Mouse (Mus musculus): ENCODE results near the gene Ppp4r2.

Gene Ppp4r2

DNA sequence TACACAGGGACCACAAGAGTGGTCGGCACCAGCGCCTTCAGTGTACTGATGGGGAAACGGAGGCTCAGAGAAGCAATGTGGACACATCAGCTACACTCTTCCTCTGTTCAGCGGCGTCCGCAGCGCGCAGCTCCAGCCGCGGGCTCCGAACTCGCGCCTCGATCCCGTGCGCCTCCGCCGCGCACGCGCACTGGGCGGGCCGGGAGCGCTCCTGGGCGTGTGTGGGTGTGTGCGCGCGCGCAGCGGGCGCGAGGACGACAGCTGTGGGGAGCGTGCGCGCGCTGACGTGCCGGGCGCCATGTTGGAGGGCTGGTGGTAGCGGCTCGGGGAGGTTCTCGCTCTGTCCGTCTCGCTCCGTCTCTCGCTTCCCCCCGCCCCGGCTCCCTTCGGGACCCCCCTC is at the start of gene Ppp4r2:
Ppp4r2 (plus strand) TSS at position 268 of the 400 bp plus-strand sequence.
- DNase-seq (ENCODE audit: extremely low spot score), result peak; percentile 88

DNA sequence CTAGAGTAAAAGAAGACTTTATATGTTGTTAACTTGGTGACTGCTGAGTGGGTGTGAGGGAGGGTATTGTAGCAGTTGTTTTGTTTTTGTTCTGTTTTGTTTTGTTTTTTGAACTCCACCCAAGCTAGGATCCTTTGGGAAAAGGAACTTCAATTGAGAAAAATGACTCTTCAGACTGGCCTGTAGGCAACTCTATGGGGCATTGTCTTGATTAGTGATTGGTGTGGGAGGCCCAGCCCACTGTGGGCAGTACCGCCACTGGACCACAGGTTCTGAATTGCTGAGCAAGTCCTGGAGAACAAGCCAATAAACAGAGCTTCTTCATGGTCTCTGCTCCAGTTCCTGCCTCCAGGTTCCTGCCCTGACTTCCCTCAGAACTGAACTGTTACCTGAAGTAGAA is 45.7 kb upstream of the Ppp4r2 start:
- no peak for DNase-seq (ENCODE audit: extremely low spot score)

DNA sequence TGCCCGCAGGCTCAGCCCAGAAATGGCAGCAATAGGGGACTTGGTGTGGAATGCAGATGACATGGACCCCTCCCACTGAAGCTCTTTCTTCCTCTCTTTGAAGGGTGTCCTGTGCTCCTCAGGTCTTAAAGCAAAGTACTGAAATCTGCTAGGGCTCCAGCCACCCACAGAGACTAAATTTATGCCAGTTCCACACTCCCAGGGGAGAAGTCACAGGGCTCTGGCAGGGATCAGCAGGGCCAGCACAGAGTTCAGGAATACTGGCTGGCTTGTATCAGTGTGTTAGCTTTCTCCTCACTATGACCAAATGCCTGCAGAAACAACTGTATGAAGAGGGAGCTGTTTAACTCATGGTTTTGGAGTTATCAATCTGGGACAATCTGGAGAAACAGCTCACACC is 44.3 kb upstream of the Ppp4r2 start:
- no peak for DNase-seq (ENCODE audit: extremely low spot score)

DNA sequence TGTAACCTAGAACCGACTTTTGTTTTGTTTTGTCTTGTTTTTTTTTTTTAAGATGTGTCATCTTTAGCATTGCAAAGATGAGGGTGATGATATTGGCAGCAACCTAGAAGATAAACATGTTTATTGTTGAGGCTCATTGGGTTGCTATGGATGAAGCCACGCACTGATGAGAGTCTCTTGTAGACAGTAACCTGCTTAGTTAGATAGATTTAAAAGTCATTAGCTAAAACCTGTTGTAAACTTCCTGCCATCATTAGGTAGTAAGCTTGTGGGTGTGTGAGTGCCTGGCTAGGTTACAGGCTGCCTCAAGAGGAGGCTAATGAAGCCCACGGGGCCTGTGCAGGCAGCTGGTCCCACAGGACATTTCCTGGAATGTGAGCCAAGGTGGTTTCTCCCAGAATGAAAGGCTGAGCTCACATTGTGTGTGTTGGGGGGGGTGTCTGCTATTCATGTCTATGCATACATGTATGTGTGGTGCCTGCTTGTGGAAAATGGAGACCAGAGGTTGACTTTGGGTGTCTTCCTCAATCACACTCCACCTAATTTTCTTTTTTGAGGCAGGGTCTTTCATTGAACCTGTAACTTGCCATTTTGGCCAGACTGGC is 41.3 kb upstream of the Ppp4r2 start:
- DNase-seq (ENCODE audit: extremely low spot score), result no peak

DNA sequence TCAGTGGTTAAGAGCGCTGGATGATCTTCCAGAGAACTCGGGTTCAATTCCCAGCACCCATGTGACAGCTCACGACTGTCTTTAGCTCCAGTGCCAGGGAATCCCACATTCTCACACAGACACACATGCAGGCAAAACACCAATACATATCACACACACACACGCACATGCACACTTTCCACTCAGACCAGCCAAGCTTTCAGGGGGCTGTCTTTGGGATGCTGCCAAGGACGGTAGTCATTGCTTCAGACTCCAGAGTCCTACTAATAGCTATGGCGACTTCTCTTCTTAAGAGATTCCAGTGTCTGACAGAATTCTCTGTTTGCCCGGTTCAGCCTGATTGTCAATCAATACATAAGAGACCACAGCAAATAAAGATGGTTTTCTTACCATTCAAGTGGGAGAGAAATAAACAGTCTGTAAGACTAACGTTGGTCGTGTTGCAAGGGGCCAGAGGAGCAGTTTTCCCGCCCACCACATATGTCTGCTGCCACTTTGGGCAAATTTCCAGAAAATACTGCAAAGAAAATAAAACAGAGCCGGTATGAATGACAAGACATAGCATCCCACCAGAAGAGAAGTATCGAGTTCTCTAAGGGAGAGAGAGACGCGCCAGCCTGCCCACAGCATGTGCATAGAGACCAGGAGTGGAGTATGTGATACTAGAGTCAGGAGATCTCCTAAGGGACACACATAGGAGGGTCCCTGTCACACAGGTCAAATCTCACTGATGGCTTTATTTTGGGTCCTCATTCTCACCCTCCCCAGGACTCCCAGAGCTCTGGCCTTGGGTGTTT is 40.3 kb upstream of the Ppp4r2 start:
- DNase-seq (ENCODE audit: extremely low spot score), result no peak

DNA sequence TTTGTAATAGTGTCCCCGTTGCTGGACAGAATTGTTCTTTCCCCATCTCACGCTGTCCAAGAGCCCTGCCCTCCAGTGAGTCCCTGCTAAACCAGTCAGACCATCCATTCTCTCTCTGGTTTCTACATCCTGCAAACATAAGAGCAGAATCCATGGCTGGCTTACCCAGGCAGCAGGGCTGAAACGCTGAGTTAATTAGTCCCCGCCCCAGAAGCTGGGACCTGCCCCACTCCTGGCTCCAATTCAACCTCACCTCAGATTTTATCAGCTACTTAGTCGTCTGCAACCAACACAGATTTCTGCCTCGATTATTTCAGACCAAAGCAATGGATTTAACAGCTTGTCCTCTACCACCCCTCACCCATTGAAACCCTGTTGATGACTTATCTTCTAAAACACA is 37.6 kb upstream of the Ppp4r2 start:
- DNase-seq (ENCODE audit: extremely low spot score), result no peak

DNA sequence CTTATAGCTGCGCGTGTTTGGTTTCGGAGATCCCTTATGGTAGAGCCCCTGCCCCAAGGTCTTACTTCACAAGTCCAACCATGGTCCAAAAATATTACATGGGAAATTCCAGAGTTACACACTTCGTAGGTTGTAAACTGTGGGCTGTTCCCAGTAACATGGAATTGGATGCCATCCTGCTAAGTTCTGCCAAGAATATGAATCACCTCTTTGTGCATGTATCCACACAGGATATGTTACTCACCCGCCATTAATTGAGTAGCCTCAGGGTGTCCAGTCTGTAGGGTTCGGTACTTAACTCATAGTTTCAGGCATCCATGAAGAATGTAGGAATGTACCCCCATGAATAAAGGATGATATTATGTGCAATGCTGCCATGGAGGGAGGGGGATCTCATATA is 34.1 kb upstream of the Ppp4r2 start:
- no peak for DNase-seq (ENCODE audit: extremely low spot score)

DNA sequence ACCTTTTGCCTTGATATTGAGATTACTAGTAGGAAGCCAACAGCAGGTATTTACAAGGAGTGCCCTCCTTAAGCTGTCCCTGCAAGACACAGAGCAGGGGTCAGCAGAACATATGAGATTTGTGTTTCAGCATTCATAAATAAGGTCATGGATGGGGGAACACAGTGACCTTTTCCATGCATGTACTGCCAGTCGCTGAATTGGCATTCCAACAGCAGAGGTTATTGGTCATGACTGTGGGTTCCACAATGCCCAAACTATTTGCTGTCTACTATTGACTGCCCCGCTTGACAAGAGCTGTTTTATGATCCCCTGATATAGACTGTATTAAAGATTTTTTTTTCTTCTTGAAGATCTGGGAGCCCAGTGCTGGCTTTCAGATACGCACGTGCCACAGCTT is 33.7 kb upstream of the Ppp4r2 start:
- no peak for DNase-seq (ENCODE audit: extremely low spot score)

DNA sequence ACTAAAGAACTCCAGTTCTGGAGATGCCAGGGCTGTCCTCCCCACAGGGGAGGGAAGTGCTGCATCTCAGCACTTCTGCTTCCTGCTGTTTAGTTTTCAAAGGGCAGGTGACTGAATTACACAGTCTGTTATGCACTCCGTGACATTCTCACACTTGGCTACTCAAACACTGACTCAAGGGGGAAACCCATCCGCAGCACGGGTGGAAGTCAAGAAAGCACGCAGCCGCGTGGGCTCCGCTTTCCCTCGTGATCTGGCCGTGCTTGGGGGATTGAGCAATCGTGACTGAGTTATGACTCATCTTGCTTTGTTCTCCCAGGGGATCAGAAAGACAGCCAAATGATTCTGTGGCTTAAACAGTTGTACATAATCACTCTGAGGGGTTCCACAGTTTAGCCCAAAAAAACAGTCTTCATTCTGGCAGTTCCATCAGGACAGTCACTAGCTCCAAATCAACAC is 32.9 kb upstream of the Ppp4r2 start:
- no peak for DNase-seq (ENCODE audit: extremely low spot score)

DNA sequence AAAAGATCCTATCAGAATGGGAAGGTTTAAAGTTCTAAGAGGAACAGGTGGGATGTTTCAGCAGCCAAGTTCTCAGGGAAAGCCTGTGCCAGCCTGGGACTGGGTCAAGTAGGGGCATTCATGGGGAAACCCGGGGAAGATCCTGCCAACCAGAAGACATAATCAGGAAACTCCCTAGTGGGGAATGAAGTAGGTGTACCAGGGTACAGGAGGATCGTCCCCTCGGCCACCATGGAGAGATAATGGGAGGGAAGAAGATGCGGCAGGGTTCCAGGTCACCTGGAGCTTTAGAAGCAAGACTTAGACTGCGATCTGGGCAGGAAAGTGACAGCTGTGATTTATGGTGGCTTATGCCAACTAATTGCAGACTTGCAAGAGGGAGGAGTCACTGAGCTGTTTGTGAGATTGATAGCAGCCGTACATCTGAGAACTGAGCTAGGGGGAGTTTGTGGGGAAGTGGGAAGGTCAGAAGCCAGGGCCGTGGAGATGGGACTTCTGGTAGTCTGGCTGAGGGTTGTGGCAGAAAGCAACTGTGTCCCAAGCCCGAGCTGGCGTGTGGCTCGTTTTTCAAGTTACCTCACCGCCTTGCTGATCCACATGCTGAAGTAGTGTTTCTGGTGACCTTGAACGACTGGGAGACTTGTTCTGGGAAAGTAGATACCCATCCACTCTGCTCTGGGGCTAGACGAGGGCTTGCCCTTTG is 30.9 kb upstream of the Ppp4r2 start:
- no peak for DNase-seq (ENCODE audit: extremely low spot score)

DNA sequence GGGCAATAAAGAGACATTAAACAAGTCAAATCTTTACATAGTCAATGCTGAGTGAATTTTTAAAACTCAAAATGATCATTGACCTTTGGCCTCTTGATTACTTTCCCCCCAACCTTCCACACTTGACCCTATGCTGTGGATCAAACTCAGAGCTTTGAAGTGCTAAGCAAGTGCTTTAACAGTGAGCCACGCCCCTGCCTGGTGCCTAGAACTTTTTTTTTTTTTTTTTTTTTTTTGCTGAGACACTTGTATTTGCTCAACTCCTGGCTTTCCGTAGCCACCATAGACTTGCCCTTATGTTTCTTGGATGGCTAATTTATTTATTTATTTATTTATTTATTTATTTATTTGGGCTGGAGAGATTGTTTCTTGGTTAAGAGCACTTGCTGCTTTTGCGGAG is 30.2 kb upstream of the Ppp4r2 start:
- DNase-seq (ENCODE audit: extremely low spot score), result no peak

DNA sequence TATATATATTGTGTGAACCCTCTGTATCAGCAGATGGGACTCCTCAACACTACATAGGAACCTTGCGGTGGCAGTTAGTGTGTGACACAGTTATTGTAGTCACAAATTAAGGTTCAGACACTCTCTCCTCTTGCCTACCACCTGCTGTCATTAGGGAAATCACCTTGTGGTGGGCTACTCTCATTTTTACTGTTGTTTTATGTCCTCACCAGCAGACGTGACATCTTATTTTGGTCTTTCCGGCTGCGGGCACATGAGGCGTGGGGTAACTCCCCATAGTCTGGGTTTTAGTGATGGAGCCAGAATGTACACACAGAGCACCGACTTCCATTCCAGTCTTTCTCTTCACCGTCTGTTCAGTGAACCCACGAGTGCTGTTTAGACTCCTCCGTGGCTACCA is 26.2 kb upstream of the Ppp4r2 start:
- no peak for DNase-seq (ENCODE audit: extremely low spot score)

DNA sequence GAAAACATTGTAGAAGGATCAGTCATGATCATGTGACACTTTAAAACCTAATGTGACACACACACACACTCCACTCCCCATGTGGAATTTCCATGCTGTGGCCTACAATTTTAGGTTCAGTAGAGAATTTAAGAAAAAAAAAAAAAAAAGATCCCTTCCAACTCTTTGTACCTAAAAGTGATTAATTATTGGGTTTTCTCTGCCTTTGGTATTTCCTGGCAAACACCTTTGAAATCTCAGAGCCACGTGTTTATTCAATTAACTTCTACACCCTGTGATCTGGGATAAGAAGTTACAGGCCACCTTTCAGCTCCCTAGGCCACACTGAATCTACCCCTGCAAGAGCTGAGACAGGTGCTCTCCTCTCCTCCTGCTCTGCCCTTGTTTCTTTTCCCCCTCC is 25.7 kb upstream of the Ppp4r2 start:
- no peak for DNase-seq (ENCODE audit: extremely low spot score)

DNA sequence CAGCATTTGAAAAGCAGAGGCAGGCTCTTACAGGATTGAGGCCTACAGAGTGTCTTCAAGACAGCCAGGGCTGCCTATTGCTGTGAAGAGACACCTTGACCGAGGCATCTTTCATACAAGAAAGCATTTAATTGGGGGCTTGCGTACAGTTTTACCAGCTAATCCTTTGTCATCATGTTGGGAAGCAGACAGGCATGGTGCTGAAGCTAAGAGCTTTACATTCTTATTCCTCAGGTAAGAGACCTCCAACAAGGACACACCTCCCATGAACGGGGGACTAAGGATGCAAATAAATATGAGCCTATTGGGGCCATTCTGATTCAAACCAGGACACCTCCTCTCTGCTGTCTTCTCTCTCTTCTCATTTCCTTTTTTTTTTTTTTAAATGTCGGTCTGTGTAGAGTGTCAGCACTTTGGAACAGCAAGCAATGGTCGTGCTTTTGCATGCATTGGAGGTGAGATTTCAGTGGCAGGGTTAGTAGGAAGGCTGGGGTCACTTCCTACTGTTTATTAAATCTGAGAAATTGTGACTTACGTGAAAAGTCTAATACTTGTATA is 25.1 kb upstream of the Ppp4r2 start:
- no peak for DNase-seq (ENCODE audit: extremely low spot score)

DNA sequence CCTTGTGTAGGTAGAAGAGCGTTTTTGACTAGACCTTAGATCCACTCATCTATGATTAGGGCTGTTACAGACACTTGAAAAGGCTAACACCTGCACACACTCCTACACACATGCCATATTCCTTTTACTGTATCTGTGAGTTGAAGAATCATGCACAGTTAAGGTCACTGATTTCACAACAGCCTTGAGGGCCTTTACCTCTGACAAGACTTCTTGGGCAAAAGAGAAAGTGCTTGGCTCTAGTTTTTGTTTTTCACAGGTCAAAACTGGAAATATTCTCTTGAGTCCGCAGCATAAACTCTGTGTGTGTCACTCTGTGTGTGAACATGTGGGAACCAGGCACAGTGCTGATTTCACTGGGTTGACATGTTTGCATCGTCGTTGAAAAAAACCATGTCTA is 23.3 kb upstream of the Ppp4r2 start:
- no peak for DNase-seq (ENCODE audit: extremely low spot score)

DNA sequence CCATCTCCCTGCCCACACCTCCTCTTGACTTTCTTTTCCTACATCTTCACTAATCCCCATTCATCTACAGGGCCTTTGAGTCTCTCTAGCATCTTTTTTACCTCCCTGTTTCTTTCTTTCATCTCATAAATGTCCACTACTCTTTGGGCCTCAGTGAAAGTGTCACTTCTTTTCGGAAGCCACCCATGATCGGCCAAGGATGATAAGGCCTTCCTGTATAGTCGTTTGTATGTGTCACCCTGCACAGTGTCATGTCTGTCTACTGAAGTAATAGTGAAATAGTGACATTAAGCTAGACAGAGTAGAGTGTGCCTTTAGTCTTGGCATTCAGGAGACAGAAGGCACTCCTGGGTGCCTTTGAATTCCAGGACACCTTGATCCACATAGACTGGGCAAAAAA is 21.7 kb upstream of the Ppp4r2 start:
- no peak for DNase-seq (ENCODE audit: extremely low spot score)

DNA sequence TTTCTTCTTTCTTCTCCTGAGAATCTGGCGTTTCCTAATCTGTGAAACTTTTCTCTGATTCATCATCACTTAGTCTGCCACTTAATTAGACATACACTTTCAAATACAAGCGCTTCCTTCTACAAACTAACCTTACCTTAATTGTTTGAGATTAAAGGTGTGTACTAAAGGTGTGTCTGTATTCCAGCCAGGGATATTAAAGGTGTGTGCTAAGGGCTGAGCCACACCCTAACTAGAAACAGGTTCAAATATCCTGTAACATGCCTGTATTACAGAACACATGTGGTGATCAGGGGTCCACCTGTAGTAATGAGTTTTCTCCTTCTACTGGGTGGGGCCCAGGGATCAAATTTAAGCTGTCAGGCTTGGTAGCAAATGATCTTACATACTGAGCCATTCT is 12.1 kb upstream of the Ppp4r2 start:
- no peak for DNase-seq (ENCODE audit: extremely low spot score)

DNA sequence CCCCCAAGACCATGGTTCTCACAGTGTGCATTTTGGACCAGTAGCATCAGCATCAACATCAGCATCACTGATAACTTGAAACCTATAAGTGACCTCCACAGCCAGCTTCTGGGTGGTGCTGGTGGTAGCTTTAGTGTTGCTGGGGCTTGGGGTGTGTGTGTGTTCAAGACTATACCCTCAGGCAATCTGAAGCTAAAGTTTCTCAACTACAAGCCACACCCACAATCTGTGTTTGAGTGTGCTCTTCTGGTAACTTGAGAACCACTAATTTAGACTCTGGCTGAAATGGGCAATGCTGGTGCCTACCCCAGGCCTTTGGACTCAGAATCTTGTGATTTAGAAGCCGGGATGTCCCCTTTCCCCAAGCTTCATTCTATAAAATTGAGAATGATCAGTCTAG is 10.1 kb upstream of the Ppp4r2 start:
- DNase-seq (ENCODE audit: extremely low spot score), result no peak

DNA sequence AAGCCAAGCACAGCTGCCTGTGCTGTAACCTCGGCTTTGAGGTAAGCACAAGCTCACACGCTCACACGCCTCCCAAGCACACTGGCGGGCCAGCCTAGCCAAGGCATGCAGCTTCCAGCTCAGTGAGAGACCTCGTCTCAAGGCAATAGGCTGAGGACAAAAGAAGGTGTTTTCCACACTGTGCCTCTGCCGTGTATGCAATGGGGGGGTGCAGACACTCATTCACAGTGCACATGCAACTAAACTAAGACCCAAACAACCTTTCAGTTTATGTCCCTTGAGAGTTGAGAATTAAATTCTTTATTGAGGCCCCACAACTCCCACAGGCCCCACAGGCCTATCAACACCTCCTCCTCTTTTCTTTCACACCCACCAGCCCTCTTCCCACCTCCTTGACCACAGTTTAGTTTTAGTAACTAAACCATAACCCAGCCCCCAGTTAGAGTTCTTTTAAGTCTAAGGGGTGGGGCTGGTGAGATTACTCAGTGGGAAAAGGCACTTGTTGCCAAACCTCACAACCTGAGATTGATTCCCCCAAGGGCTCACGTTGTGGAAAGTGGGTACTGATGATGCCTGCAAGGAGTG is 8.9 kb upstream of the Ppp4r2 start:
- no peak for DNase-seq (ENCODE audit: extremely low spot score)

DNA sequence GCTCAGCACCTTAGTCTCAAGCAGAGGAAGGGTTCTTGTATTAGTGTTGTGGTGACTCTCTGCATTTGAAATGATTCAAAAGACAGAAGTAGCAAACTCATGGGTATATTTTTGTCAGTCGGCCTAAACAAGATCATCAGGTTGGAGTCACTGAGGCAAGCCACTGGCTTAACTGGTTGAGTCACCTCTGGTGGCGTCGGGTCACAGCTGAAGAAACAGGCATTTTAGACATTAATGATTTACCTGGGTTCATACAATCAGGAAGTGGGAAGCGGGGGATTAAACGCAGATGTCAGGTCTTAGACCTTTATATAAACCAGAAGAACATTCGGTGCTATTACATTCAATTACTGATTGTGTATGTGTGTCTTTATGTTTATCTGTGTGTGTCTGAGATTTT is 7.4 kb upstream of the Ppp4r2 start:
- DNase-seq (ENCODE audit: extremely low spot score), result no peak

DNA sequence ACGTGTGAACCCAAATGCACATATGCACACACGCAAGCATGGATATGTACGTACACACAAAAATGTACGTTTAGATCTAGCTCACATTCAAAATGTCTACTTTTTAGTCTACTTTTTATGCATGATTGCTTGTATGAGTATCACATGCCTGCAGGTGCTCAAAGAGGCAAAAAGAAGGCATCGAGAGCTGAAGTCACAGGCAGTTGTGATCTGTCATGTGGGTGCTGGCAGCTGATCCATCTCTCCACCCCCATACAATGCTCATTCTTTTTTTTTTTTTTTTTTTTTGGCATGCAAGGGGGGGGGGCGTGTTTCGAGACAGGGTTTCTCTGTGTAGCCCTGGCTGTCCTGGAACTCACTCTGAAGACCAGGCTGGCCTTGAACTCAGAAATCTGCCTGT is 4.9 kb upstream of the Ppp4r2 start:
- no peak for DNase-seq (ENCODE audit: extremely low spot score)

DNA sequence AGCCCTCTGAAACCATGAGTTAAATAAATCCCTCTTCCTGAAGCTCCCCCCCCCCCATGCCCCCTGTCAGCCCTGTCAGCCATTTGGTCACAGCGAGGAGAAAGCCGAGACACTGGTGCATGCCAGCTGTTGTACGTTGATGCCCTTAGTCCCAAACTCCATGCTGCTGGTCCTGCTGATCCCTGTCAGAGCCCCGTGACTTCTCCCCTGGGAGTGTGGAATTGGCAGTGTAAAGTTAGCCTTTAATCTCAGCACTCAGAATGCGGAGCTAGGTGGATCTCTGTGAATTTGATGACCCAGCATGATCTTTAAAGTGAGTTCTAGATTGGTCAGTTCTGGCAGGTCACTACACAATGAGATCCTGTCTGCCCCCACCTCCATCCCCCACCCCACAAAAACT is 3.7 kb upstream of the Ppp4r2 start:
- no peak for DNase-seq (ENCODE audit: extremely low spot score)
